Mouse (Mus musculus): ENCODE data around the gene Mpzl2.

DNA sequence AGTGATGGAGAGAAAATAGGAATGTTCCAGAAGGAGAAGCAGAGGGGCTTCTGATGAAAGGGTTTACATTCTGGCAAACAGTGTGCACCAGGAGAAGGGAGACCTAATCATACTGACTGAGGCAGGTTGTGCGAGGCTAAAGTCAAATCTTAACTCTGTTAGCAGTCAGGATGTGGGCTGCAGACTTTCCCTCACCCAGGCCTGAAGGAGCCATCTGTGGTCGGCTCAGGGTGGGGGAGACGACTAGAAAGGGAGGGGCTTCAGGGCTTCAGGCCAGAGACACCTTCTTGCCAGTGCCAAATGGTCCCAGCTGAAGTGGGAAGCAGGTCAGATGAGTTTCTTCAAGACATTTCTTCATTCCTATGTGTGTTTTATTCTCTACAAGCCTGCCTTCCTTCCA is 58.8 kb downstream of the Mpzl2 start:
- no peak for TF ChIP-seq CTCF (IDR thresholded peaks at IDR 0.05 in 2 of 3, conservative IDR thresholded peaks at IDR 0.05 in 1 of 3; ENCODE audit: control insufficient read depth in 1 of 3, insufficient read depth in 1 of 3, low read depth in 2 of 3, low read length in 3 of 3, poor library complexity in 1 of 3, severe bottlenecking in 1 of 3)
- no peak for TF ChIP-seq MAX (IDR thresholded peaks at IDR 0.05; ENCODE audit: low read length)
- TF ChIP-seq POLR2A (IDR thresholded peaks at IDR 0.05; ENCODE audit: control insufficient read depth in 1 of 2, insufficient read depth in 1 of 2, low read depth in 1 of 2, low read length in 2 of 2, poor library complexity in 1 of 2): no peak
- TF ChIP-seq E2F4 (IDR thresholded peaks at IDR 0.05; ENCODE audit: borderline replicate concordance, low read depth, low read length): no peak
